Mouse (Mus musculus): ENCODE data around the gene Mrpl37.

GRCm38 (mm10) chr4:107083126-107083525, 16.5 kb upstream of the Mrpl37 start:
- TF ChIP-seq POLR2A (IDR thresholded peaks at IDR 0.05; ENCODE audit: low read depth, low read length) (no peak), CTCF (IDR thresholded peaks at IDR 0.05; ENCODE audit: borderline replicate concordance, insufficient read depth, low read length) (no peak)
